Mouse (Mus musculus) embryonic fibroblast, embryonic 13.5 days (primary cell): Measurements from ENCODE around the gene Lysmd3. TPM values are rescaled to one million over a fixed set of nuclear protein-coding genes. Genes with fewer than 3 reads are reported as not detected.
"Not testable (repeated sequence)": the region's sequence is repeated elsewhere in the genome, so short reads cannot be mapped to it uniquely, and the experiment has no call there.

Source experiments
- H3K27ac ChIP-seq: 2 replicates; pipeline ENCODE4 v1.5.1; 2012; ENCODE audit warnings: low read length, control low read depth, inconsistent platforms; ENCODE audit not compliant: insufficient read depth
- H3K4me1 ChIP-seq: 2 replicates; pipeline ENCODE4 v1.6.1; 2011; ENCODE audit warnings: low read length; ENCODE audit not compliant: control insufficient read depth, insufficient read depth
- H3K4me3 ChIP-seq: 2 replicates; pipeline ENCODE4 v1.5.1; 2011; ENCODE audit warnings: mild to moderate bottlenecking, control low read depth, low read length; ENCODE audit not compliant: insufficient read depth
- CTCF ChIP-seq: IDR thresholded peaks from 2 replicates; pipeline ENCODE4 v1.5.1; 2011; ENCODE audit warnings: mild to moderate bottlenecking, control low read depth, low read length, moderate library complexity, borderline replicate concordance; ENCODE audit not compliant: insufficient read depth
- POLR2A ChIP-seq: IDR thresholded peaks from 2 replicates; pipeline ENCODE4 v1.6.1; 2011; ENCODE audit warnings: low read depth, mild to moderate bottlenecking, control low read depth, low read length, moderate library complexity
- polyA plus RNA-seq: library from polyadenylated mRNA; stranded (reverse); fragments of >200 nt; gene quantifications from 2 replicates; pipeline ENCODE4 v1.2.4, GENCODE M21; 2011; ENCODE audit warnings: low read depth; ENCODE audit not compliant: missing spikeins, insufficient read length

The Lysmd3 gene
- polyA plus RNA-seq = 23.0 and 28.9 TPM in 2 replicates

DNA sequence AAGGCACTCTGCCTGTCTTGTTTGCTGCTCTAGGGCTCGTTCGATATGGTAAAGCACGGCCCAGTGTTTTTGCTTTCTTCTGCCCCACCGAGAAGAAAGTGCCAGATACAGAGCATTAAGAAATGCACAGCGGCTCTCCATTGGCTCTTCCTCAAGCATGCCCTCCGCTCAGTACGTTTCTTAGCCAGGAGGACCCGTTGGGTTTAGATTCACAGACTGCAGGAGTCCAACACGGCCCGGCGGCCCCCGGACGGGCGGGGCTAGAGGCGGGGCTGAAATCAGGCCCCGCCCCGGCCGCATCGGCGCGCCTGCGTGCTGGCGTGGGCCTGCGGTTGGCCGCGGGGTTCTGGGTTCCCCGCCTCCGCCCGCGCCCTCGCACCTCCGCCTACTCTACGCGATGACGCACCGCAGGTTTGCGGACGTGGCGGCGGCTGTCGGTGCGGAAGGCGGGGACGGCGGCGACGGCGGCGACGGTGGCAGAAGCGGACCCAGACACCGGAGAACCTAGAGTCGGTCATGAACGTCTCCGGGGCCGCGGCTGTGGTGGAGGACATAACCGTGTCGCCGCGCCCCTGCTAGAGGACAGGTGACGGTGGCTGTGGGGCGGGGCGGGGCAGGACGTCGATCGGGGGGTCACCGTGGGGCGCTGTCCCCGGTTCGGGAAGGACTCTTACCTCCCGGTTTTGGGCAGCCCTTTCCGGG, at the start of gene Lysmd3:
Gene Lysmd3 (plus strand): TSS at position 313 of the 702 bp plus-strand sequence.
- TF ChIP-seq CTCF = no peak
- TF ChIP-seq POLR2A = peak; percentile 85
- Histone ChIP-seq H3K4me1 (peaks cover 3% of the 10 kb centered on the region; the same call in 1 of the 2 replicates), H3K4me3 (peak within 1 kb of the TSS; percentile 97), H3K27ac (peak within 1 kb of the TSS; percentile 24)

GRCm38 (mm10) chr13:81610349-81610748, 47.1 kb upstream of the Lysmd3 start:
- Histone ChIP-seq H3K4me3 (no peak overlapping the region), H3K27ac (no peak overlapping the region), H3K4me1 (no peaks in the 10 kb centered on the region)
- TF ChIP-seq CTCF (no peak), POLR2A (no peak)

DNA sequence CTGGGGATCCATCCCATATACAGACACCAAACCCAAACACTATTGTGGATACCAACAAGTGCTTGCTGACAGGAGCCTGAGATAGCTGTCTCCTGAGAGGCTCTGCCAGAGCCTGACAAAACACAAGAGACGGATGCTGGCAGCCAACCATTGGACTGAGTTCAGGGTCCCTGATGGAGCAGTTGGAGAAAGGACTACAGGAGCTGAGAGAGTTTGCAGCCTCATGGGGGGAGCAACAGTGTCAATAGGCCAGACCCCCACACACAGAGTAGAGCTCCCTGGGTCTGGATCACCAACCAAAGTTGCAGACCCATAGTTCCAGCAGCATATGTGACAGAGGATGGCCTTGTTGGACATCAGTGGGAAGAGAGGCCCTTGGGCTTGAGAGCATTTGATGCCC, 29.6 kb upstream of the Lysmd3 start:
- not testable (repeated sequence) for H3K4me1 ChIP-seq, H3K4me3 ChIP-seq, H3K27ac ChIP-seq

- no peak for TF ChIP-seq POLR2A
- TF ChIP-seq CTCF = no peak
- Histone ChIP-seq H3K4me1 (peaks cover 3% of the 10 kb centered on the region; the same call in 1 of the 2 replicates), H3K4me3 (no peak overlapping the region), H3K27ac (no peak overlapping the region)
These were observed 28.8 kb upstream of the Lysmd3 start for GRCm38 (mm10) chr13:81628631-81629190.

GRCm38 (mm10) chr13:81629395-81629794, 28.1 kb upstream of the Lysmd3 start:
- no peak overlapping the region for H3K27ac ChIP-seq
- peaks cover 3% of the 10 kb centered on the region; the same call in 1 of the 2 replicates for H3K4me1 ChIP-seq
- no peak overlapping the region for H3K4me3 ChIP-seq
- TF ChIP-seq POLR2A (no peak), CTCF (no peak)

DNA sequence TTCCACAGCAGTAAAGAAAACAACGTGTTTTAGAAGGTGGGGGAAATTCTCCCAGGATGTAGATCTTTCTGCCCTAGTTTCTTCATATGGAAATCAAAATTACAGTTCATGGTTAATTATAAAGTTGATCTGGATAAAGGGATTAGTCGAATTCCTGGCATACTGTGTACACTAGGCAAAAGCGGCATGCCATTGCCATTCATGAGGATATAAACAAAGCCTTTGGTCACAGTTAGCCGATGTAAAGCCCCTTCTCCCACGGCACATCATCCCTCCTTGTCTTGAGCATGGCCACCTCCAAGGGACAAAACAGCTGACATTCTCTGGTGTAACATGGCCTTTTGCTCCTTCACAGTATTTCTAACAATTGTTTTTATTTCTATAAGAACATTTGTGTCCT, 26.9 kb upstream of the Lysmd3 start:
- H3K4me1 ChIP-seq = peaks cover 3% of the 10 kb centered on the region; the same call in 1 of the 2 replicates
- H3K4me3 ChIP-seq = no peak overlapping the region
- TF ChIP-seq CTCF (no peak), POLR2A (no peak)
- H3K27ac ChIP-seq = no peak overlapping the region

GRCm38 (mm10) chr13:81632720-81633415, 24.6 kb upstream of the Lysmd3 start, which contains the start of gene Adgrv1:
Adgrv1 (minus strand) TSS chr13:81633154.
- TF ChIP-seq CTCF (no peak), POLR2A (no peak)
- H3K27ac ChIP-seq = no peak within 1 kb of the TSS
- H3K4me3 ChIP-seq = peak within 1 kb of the TSS; percentile 58
- H3K4me1 ChIP-seq = peaks cover 3% of the 10 kb centered on the region; the same call in 1 of the 2 replicates

GRCm38 (mm10) chr13:81639624-81640023, 17.8 kb upstream of the Lysmd3 start:
- no peak for TF ChIP-seq POLR2A
- TF ChIP-seq CTCF = no peak

DNA sequence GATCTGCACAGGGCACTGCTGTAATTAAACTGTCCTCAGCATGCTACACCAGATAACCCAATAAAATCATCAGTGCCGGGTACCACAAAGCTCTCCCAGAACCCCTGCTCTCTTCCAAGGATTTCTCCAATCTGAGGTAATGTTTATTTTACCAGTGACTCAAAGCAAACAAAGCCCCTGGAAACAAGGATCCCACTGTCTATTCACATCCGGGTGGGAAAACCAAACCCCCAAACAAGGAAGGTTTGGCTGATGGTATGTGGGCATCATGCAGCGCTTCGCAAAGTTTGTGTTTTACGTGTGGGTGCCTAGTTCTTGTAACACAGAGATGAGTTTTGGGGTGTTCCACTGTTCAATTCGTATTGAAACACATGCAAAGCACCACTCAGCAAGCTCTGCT, 16.6 kb upstream of the Lysmd3 start:
- Histone ChIP-seq H3K4me3 (no peak overlapping the region), H3K27ac (no peak overlapping the region), H3K4me1 (peaks cover 8% of the 10 kb centered on the region; the same call in 1 of the 2 replicates)
- TF ChIP-seq CTCF (no peak), POLR2A (no peak)

More at GRCm38 (mm10) chr13:81639624-81640023, 17.8 kb upstream of the Lysmd3 start:
- Histone ChIP-seq H3K27ac (no peak overlapping the region), H3K4me3 (no peak overlapping the region), H3K4me1 (peaks cover 8% of the 10 kb centered on the region; the same call in 1 of the 2 replicates)
